Mouse (Mus musculus) thymus, postnatal 10 days (tissue): ENCODE results near the gene Ccr6.

Experiments
- DNase-seq, 2 experiments: peaks; one replicate each; pipeline ENCODE4 v3.0.0; 2021; ENCODE audit warnings: low spot score in 2 of 2

Ccr6 gene

DNA sequence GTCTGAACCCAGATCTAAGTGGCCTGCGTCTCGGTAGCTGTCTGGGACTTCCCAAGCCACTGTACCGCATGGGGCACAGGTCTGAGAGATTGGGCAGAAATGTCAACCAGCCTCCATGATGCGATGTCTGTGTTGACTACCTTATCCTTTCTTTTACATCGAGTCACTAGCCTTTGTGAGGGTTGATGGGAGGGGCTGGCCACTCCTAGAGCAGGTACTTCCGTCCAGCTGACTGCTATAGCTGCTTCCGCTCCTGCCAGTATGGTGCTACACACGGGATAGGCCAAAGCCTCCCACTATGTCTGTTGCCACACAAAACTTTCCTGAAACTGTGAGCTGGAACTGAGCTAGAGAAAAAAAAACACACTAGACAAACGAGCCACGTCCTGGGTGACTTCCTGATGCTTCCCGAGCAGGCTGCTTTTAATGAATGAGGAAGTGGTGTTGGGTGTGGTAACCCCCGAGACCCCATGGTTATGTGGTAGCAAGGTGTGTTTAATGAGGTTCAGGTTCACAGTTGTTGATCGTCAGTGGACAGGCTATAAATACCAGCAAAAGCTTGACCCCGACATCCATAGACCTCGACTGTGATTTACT, 2.1 kb upstream of the Ccr6 start:
- DNase-seq: no peak

DNA sequence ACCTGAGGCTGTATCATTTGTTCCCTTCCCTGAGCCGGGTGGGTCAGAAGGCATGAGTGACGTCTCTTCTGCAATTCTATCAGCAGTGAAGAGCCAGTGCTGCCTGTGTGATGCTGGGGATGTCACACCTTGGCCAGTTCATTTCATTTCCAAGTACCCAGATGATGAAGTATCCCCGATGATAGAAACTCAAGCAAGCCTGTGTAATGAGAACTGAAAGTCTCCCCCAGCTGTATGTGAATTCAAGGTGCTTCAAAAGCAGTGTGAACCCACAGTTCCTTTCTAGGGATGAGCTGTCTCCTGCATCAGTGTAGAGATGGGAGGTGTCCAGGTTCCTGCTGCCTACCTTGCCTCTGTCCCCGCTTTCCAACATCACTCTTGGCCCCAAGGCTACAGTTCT, 1.3 kb upstream of the Ccr6 start:
- DNase-seq: no peak

DNA sequence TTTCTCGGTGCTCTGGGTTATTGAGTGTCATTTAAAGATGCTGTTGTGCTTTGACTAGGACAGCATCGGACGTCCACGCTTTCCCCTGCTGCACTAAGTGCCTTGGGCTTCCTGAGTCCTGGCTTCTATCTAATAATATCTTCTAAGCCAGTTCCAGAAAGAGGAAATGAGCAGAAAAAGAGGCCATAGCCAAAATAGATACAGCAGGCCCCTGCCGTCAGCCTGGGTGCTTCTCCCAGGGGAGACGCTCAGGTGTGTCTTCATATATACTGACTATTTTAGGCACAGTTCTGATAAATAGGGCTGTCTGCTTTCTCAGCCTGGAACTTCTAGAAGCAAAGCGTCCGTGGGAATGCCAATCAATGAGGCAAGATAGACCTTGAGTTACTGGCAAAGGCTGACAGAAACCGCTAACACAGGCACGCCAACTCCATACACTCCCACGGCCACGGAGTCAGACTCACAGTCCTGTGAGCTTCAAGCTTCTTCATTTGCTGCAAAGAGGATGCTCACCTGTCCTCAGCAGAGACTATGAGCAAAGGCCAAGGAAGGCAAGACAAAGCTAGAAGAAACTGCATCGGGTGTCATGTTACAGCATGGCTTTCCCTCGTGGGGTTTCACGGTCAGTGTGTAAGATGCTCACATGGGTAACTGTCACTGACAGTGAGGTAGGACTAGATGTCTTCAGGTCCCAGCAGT, 2.3 kb downstream of the Ccr6 start:
- DNase-seq: no peak

DNA sequence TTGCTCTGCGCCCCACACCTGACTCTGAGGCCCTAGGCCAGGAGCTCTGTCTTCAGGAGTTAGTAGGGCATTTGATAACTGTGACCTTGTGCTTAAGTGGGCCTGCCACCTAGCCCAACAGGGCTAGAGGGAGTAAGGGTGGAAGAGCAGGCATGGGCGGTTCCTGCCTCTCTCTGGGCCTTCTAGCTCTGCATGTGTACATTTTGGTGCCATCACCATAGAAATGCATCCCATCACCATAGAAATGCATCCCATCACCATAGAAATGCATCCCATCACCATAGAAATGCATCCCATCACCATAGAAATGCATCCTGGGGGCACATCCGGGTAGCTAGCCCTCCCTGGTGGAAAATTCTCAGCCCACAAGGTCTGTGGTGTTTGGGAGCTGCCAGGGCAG, 3.7 kb downstream of the Ccr6 start:
- DNase-seq: no peak

DNA sequence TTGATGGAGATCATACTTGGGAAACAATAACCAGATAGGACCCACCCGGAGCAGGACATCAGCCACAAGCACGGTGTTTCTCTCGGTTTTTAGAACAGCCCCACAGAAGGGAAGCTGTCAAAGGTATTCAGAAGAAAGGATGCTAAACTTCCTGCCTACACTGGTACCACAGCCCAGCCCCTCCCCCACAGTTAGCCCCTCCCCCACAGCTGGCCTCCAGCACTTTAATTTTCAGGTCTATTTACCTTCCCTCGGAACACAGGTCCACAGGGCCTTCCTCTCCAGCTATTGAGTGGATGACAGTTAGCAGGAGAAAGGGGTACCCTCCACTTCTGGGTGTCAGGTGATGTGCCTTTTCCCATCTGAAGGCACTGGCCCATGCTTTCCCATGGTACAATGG, 4.7 kb downstream of the Ccr6 start:
- peak in 1 of 2 experiments; percentile 18 for DNase-seq

DNA sequence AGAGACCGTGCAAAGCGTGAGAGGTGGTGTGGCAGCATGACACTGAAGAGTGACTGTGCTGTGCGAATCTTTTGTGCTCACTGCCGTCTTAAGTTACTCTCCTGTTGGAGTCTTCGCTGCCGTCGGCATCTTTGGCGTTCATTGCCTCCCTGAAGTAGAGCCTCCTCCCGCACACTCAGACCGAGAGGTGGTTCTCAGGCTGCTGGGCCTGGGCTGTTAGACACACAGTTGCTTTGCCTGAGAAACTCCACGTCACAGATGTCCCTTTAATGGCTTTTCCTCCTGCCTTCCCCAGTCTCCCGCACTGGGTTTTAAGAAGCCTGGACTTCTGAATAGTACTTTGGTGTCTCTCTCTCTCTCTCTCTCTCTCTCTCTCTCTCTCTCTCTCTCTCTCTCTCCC, 5.8 kb downstream of the Ccr6 start:
- no peak for DNase-seq

DNA sequence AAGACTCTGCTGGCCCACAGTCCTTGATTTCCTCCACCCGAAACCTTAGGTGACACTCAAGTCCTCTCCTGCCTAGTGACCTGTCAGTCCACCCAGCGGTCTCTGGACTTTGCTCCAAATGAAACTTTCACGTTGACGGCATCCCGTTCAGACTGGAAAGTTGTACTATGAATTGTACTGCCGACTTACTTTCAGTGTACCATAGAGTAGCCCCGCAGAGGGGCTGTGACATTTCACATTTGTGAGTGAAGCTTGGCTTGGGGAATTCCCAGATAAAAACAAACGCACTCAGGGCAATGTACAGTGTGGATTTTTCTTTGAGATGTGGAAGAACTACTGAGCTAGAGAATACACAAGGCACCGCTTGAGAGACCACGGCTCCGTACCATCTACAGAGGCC, 6.3 kb downstream of the Ccr6 start:
- no peak for DNase-seq

DNA sequence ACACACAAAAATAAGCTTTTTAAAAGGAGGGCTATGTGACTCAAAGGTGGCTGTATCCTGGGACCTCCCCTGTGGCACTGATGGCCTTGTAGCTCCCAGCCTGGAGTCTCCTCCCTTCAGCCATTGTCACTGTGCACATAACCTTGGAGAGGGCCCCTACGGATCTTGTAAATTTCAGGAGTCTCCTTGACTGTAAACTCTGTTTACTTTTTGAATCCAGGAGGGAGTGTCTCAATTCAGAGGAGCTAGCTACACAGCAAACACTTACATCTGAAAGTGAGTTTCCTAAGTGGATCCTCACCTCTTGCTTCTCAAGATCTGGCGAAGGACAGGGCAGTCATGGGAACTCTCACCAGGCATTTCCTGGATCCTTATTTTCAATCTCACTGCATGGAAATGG, 8.3 kb downstream of the Ccr6 start:
- no peak for DNase-seq

DNA sequence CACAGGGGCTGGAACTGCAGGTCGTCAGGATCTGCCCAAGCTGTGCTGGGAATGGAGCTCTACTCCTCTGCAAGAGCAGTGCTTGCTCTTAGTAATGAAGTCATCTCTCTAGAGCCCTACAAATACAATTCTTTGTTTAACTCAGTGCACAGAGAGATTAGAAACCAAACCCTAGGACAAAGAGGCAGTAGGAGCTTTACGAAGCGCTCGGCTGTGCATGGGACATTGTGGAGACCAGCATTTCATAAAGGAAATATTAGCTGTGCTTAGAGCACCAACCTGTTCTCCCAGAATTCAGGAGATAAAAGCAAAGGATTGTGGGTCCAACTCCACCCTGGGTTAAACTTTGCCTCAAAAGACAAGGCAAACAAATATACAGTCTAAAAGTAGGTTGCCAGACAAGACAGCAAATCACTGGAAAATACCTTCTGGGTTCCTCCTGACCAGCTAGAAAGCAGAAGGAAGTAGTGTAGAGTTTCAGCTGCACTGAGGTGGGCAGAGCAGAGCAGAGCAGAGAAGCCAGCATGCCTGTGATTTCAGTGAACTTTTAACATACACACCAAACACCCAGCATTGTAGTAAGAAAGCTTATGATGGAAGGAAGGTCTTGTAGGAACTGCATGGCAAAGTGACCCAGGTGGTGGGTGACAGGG, 10.4 kb downstream of the Ccr6 start:
- no peak for DNase-seq

DNA sequence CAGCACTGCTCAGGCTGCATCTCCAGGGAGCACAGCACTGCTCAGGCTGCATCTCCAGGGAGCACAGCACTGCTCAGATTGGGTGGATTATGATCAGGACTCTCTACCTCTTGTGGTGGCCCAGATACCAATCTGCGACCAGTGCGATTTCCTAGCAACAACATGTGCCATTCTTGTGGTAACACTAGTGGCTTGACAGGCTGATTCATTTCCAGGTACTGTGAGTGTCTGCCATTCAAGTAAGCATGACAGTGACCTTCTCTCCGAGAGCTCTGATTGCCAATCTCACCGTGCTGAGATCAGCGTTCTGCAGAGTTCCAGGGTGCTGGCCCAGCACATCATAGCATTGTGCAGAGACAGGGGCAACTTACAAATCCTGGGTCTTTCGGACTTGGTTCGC, 15.9 kb downstream of the Ccr6 start:
- DNase-seq: no peak

DNA sequence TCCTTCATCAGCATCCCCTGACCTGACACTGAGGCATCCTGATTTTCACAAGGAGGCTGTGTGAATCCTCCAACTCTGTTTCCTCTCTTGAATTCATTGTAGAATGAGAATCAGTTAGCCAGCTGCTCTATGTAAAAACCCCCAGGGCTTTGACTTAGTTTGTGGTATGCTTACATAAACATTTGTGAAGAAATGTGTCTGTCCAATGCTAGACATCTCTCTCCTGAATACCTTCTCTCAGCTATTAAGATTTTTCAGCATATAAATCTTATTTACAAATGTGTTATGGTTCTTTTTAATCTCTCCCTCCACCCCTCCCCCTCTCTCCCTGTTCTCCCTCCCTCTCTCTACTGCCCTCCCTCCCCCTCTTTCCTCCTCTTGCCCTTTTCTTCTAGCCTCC, 18.4 kb downstream of the Ccr6 start:
- no peak for DNase-seq

DNA sequence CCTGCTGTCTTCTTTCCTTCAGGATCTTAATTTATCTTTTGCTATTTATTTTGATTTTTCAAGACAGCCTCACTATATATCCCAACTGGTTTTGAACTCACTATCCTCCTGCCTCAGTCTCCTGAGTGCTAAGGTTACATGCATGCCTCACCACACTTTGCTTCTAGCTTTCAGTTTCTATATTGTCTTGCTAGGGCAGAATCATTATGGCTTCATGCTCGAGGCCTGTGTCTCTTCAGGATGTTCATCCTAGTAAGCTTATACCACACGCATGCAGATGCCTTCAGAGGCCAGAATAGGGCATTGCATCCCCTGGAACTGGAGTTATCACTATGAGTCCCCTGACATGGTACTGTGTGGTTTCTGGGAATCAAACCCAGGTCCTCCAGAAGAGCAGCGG, 19.1 kb downstream of the Ccr6 start:
- DNase-seq: no peak

DNA sequence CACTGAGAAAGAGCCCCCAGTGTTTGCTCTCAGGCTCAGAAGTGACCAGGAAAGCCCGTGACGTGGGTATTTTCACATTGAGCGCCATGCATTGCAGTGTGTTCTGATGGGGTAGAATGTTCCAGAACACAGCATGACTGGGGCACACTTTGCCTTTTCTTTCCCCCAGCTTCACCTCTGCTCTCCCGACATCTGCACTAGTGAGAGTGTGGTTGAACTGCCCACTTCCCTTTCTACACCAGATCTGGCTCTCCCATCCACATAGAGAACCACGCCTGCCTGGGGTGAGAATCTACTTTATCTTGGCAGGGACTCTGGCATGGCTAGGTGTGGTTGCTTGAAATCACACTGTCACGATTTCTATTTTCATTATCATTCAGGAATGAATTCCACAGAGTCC, 19.7 kb downstream of the Ccr6 start:
- DNase-seq: no peak

DNA sequence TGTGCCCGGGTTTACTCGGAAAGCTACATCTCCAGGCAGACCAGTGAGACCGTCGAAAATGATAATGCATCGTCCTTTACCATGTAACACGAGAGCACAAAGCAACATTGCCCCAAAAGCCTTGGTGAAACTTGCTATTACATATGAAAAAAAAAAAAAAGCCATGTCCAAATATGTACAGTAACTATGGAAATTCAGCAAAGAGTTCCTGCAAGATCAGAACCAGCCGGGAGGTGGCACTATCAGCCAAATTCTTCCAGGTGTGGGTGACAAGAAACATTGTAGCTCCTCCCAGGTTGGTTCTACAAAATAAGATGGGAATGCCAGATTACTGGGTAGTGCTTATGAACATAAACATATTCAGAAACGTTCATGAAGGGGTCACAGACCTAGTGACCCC, 21.1 kb downstream of the Ccr6 start:
- no peak for DNase-seq

DNA sequence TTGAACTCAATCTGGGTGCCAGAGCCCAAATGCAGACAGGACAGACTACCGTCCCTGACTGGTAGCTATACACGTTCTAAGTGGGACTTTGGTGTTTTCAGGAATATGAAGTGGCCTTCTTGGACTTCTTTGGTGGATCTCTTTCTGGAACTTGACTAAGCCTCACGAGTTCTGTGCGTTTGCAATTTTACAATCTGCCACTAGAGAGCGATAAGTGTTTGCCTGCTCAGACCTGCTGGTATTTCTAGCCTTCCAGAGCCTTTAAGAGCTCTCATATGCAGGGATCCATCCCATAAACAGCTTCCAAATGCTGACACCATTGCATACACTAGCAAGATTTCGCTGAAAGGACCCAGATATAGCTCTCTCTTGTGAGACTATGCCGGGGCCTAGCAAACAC, 28.8 kb downstream of the Ccr6 start:
- DNase-seq: peak in 1 of 2 experiments; percentile 47

DNA sequence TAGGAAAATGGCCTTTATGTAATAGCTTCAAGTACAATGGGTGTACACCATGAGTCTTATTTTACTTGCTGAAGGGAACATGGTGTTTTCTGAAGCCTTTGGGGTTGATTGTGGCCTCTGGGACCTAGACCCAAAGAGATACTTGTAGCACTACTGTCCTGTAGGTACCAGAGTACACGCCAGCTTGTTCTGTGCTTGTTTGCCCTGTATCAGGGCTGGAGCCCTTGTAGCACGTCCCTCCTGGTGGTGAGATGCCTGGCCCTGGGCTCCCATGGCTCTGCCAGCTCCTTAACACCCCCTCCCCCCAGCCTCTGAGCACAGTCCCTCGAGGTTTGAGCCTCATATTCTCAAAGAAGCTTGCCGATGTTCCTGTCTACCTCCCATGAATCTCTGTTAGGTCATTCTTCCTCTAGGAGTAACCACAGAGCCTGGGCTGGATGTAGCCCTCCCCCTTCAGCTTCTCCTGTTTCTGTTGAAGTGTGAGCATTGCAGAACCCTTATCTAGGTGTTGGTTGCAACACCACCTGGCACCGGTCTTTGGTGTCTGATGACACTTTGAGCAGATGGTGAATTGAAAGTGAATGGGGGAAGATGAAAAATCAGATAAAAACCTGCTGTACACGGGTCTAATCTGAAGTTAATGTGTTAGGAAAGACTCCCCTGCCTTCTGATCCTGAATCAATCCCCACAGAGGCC, 36.4 kb downstream of the Ccr6 start:
- DNase-seq: no peak

DNA sequence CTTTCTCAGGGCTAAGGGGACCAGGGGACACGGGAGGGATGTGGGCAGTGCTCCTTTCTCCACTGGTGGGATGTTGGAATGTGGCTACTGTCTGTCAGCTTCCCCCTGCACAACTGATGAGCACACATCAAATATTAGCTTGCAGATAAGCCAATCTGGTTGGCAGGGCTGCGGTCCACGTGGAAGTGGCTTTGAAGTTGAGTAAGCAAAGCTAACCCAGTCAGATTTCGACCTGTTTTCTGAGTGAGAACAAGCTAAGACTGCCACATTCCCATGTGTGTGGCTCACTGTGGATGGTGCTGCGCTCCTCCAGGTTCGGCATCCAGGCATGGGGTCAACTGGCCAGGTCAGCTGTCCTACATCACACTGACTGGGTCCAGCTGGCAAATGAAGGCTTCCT, 37.1 kb downstream of the Ccr6 start:
- no peak for DNase-seq

DNA sequence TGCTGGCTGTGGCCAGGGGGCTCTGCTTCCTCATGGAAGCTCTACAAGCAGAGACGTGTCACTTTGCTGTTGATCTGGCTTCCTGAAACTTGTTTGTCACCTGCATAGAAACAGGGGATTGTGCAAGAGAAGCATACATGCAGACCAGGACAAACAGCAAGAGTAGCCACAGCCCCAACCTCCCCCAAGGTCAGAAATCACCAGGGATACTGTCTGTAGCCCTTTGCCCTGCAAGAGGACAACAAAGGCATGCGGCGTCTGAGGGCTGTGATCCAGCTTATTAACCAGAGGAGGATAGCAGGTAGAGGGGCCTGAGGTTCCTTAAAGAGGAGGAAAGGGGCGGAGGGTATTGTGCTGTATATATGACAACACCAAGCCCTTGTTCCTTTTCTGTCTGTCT, 40.2 kb downstream of the Ccr6 start:
- DNase-seq: no peak

DNA sequence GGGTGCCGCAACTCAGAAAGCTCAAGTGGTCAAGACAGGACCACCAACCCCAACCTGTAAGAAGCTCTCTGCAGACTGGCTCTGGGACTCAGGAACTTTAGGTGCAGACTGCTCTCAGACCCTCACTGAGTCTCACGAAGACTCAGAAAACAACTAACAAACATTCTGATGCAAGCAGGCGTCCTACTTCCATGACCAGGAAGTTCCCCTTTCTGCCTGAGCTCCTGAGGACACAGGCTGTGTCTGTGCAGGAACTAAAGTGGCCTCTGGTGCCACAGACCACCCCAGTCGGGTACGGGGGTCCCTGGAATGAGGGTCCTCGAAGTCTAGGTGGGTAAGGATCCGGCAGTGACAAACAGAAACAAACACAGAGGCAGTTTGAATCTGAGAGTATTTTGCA, 40.8 kb downstream of the Ccr6 start:
- no peak for DNase-seq

DNA sequence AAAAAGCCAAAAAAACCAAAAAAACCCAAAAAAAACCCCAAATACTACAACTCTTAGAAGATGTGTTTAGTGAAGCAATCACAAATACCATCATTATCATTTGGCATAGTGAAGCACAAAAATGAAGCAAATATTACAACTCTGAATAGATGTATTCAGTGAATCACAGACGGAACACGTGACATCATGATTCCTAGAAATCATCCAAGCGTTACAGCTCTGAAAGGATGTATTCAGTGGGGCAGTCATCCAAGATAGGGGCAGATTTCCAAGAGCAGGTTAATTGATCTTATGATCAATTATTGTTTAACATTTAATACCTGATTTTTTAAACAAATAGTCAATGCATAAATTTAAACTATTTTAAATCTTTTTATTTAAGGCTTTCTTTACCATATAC, 41.4 kb downstream of the Ccr6 start:
- DNase-seq: no peak

DNA sequence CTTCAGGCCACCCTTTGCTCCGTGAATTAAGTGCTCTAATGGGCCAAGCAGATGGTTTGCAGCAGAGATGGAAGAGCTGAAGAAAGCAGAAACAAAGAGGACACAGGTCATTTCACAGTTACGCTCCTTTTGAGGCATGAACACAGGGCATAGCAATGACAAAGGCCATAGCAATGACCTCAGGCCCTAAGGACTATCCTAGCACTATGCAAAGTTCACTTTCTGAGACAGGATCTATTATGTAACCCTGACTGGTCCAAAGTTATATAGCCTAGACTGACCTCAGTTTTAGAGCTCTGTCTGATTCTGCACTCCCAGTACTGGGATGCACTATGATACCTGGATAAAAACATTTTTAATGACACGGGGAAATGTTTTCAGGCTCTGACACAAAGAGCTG, 42.5 kb downstream of the Ccr6 start:
- no peak for DNase-seq

DNA sequence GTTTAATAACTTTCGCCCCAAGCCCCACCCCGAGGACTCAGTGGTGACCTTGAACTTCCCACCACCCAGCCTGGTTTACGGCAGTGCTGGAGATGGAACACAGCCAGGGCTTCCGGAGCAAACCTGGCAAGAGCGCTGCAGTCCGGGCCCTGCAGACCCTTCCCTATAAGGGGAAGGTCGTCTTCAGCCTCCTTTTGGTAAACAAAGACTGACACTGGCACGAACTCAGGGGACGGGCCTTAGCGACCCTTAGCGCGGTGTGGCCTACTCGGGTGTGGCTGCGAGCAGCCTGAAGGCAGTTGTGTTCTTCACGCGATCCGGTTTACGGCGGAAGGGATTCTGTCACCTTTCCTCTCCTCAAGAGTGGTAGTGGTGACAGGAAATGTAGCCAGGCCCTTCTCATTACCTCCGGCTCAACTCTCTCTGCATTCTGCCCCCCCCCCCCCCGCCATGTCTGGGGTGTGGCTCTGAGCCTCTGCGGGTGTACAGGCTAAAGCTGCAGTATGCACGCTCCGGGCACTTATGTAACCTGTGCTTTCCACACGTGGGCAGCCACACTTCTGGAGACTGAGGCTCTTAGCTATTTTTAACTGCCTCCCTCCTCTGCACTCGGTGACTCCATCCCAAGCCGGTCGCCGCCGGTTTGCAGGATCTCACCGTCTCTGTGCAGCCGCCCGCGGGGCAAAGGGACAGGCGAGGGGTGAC, 47.1 kb downstream of the Ccr6 start, which contains the start of gene Mpc1:
TSS of gene Mpc1 (plus strand) at position 84 of the 705 bp plus-strand sequence.
- peak; percentile 47 to 50 for DNase-seq
